In genomic region chr1:181255891-181256688, GRCm38 (mm10) we compare ENCODE assay signal across 8 mouse cellular contexts. TPM values are rescaled to one million over a fixed set of nuclear protein-coding genes. Genes with fewer than 3 reads are reported as not detected.
DNase-seq lines count a peak whose midpoint lies in the region; ATAC-seq and TF ChIP-seq lines count a peak whose summit lies in the region.

No protein-coding gene starts in this region.

- H3K4me3 ChIP-seq in G1E (ENCODE audit: low read depth, low read length) (peak overlapping the region; percentile 71), macrophage (ENCODE audit: inconsistent target) (peak overlapping the region; percentile 21; the same call in 1 of the 2 replicates)
- H3K4me3 ChIP-seq in forebrain, embryonic 12.5 days (replicated peaks) = peak overlapping the region; percentile 36

- peak; percentile 37 for DNase-seq in G1E (ENCODE audit: low spot score)
- DNase-seq in brain, embryonic 14.5 days (ENCODE audit: low read depth) = peak; percentile 84
- peak; percentile 61 to 71 for DNase-seq in heart, postnatal 14 days
- DNase-seq in layer of hippocampus, postnatal 10 days (ENCODE audit: low spot score in 2 of 2) = peak; percentile 43 to 60
- DNase-seq in right cerebral cortex, postnatal 10 days (ENCODE audit: low spot score in 2 of 2) = peak; percentile 57 to 59
- peak; percentile 52 for DNase-seq in yolk sac, embryonic 10.5 days (ENCODE audit: low spot score)

- H3K36me3 ChIP-seq in G1E (replicated peaks) (no peaks in the 10 kb centered on the region), macrophage (ENCODE audit: inconsistent target) (no peaks in the 10 kb centered on the region)
- no peaks in the 10 kb centered on the region for H3K36me3 ChIP-seq in forebrain, embryonic 12.5 days (replicated peaks)

- WGBS in forebrain, embryonic 12.5 days = 7% methylated on average over 20 of the region's 20 CpGs
- 2% methylated on average over 20 of the region's 20 CpGs for WGBS in macrophage (ENCODE audit: missing documents)

- peaks cover 29% of the 10 kb centered on the region for H3K27me3 ChIP-seq in G1E (ENCODE audit: insufficient read depth, low read length)
- H3K27me3 ChIP-seq in forebrain, embryonic 12.5 days = peaks cover 11% of the 10 kb centered on the region; the same call in 1 of the 2 replicates

- H3K9ac ChIP-seq in forebrain, embryonic 12.5 days = peak overlapping the region; percentile 53

- peak overlapping the region; percentile 71 for H3K4me2 ChIP-seq in forebrain, embryonic 12.5 days

- TF ChIP-seq POLR2A in brain, embryonic 14.5 days (IDR thresholded peaks at IDR 0.05; ENCODE audit: borderline replicate concordance, extremely low read depth, insufficient read depth, insufficient read length, poor library complexity, severe bottlenecking) = no peak

- H3K9me3 ChIP-seq in G1E (replicated peaks) = no peaks in the 10 kb centered on the region
- H3K9me3 ChIP-seq in forebrain, embryonic 12.5 days = no peaks in the 10 kb centered on the region

- peaks cover 66% of the 10 kb centered on the region for H3K4me1 ChIP-seq in G1E (ENCODE audit: insufficient read depth, low read depth, low read length)
- H3K4me1 ChIP-seq in forebrain, embryonic 12.5 days = peaks cover 32% of the 10 kb centered on the region

- no peak for ATAC-seq in G1E (ENCODE audit: extremely low read depth, insufficient number of reproducible peaks, low FRiP score, poor library complexity, severe bottlenecking)
- peak; percentile 79 for ATAC-seq in forebrain, embryonic 12.5 days (ENCODE audit: low FRiP score)

- intact Hi-C loops in heart, postnatal 14 days (cut with DNase I) = no loop called here

- no peak for TF ChIP-seq CTCF in G1E (IDR thresholded peaks at IDR 0.05; ENCODE audit: low read depth, low read length)
- no peak; the same call in 1 of the 2 replicates for TF ChIP-seq CTCF in brain, embryonic 14.5 days (IDR thresholded peaks at IDR 0.05; ENCODE audit: borderline replicate concordance, extremely low read depth, insufficient read depth, insufficient read length)

- H3K27ac ChIP-seq in forebrain, embryonic 12.5 days = peak overlapping the region; percentile 75
- H3K27ac ChIP-seq in macrophage = peak overlapping the region; percentile 95

- no peaks in the 10 kb centered on the region for H3K79me2 ChIP-seq in macrophage (ENCODE audit: inconsistent target)

RNA-seq across cellular contexts. Expression of gene Wdr26, which starts 44.3 kb away (rescaled TPM):
- total RNA-seq in G1E (2014; fragmentation: Nextera tagmentation) = 239 and 297 TPM in 2 replicates
- 96.4 and 101 TPM in 2 replicates for total RNA-seq in G1E (2017)
- 28.1 and 39.9 TPM in 2 replicates for polyA plus RNA-seq in G1E (2012)
- polyA plus RNA-seq in brain, embryonic 14.5 days (2012; rRNA removed) = 56.0 and 78.1 TPM in 2 replicates
- polyA plus RNA-seq in forebrain, embryonic 12.5 days (2016; fragmentation: Nextera tagmentation; extraction: Ambion mirVana) = 46.7 and 48.8 TPM in 2 replicates
- total RNA-seq in heart, postnatal 14 days (2021) = 100 to 1,000 TPM; 127 to 134 TPM
- total RNA-seq in layer of hippocampus, postnatal 10 days (2021) = 100 to 1,000 TPM; 129 to 138 TPM
- 100 to 1,000 TPM; 306 to 843 (median 604) TPM for total RNA-seq in macrophage (2018; cell fraction: chromatin; rRNA removed)
- 100 to 1,000 TPM; 117 to 200 (median 160) TPM for total RNA-seq in macrophage (2018; cell fraction: cytosol; rRNA removed)
- 100 to 1,000 TPM; 284 to 524 (median 451) TPM for total RNA-seq in macrophage (2018; cell fraction: nucleus; rRNA removed)
- 115 to 137 TPM (median 119 TPM) in 3 replicates for polyA plus RNA-seq in macrophage (2018)

Comparison
In these comparisons a context has a peak if more than half of its experiments do, and no peak if none do; other contexts are left out.
1. H3K4me3 ChIP-seq: peak in every context shown above with its lines; median percentile 71 in G1E; 36 in forebrain, embryonic 12.5 days; 21 in macrophage.